Mouse (Mus musculus) MEL (cell line): ENCODE measurements at regions not wholly inside any gene's neighbourhood (a gene's known extent, or its start where the extent isn't known, plus 50 kb on each side); places are given as distances from the start of the nearest gene placed in this dataset.

Experiments used
- DNase-seq: peaks from one replicate; pipeline ENCODE4 v3.0.0; 2011; ENCODE audit warnings: low read depth, low spot score
- H3K27ac ChIP-seq: 2 replicates; pipeline ENCODE4 v1.5.1; 2012; ENCODE audit warnings: low read depth, mild to moderate bottlenecking, control low read depth, low read length, moderate library complexity; ENCODE audit not compliant: control insufficient read depth
- H3K27me3 ChIP-seq, 2 experiments: fragments of 150-350 bp in 1 of 2; sonication (generic) in 1 of 2; 2 replicates each; pipeline ENCODE4 v1.6.1; 2012; ENCODE audit warnings: low read length in 2 of 2, mild to moderate bottlenecking in 2 of 2, improper control_type of control experiment in 1 of 2, moderate library complexity in 1 of 2; ENCODE audit not compliant: insufficient read depth in 2 of 2, control insufficient read depth in 1 of 2
- H3K36me3 ChIP-seq, 2 experiments: 2 replicates each; pipeline ENCODE4 v1.6.1; 2012 to 2014; ENCODE audit warnings: low read length in 2 of 2, improper control_type of control experiment in 1 of 2, inconsistent platforms in 1 of 2, mild to moderate bottlenecking in 1 of 2; ENCODE audit not compliant: insufficient read depth in 2 of 2, control insufficient read depth in 1 of 2
- H3K4me1 ChIP-seq, 2 experiments: fragments of 150-350 bp in 1 of 2; sonication (generic) in 1 of 2; 2 replicates each; pipeline ENCODE4 v1.6.1; 2012; ENCODE audit warnings: low read length in 2 of 2, improper control_type of control experiment in 1 of 2, mild to moderate bottlenecking in 1 of 2; ENCODE audit not compliant: insufficient read depth in 2 of 2, control insufficient read depth in 1 of 2
- H3K4me3 ChIP-seq, 2 experiments: fragments of 150-350 bp in 1 of 2; sonication (generic) in 1 of 2; 2 replicates each; pipeline ENCODE4 v1.5.1; 2012; ENCODE audit warnings: low read depth in 2 of 2, low read length in 2 of 2, mild to moderate bottlenecking in 2 of 2, moderate library complexity in 2 of 2, control low read depth in 1 of 2, improper control_type of control experiment in 1 of 2; ENCODE audit not compliant: control insufficient read depth in 1 of 2, insufficient read depth in 1 of 2
- H3K79me2 ChIP-seq: 2 replicates; pipeline ENCODE4 v1.6.1; 2012; ENCODE audit warnings: mild to moderate bottlenecking, low read length, moderate library complexity; ENCODE audit not compliant: control insufficient read depth, poor library complexity, insufficient read depth
- H3K9ac ChIP-seq: 2 replicates; pipeline ENCODE4 v1.6.1; 2012; ENCODE audit warnings: low read depth, mild to moderate bottlenecking, control low read depth, low read length, moderate library complexity; ENCODE audit not compliant: control insufficient read depth, poor library complexity, severe bottlenecking
- H3K9me3 ChIP-seq: fragments of 150-350 bp; sonication (generic); replicated peaks from 2 replicates; pipeline ENCODE4 v1.6.1; 2012; ENCODE audit warnings: mild to moderate bottlenecking, low read length, improper control_type of control experiment, moderate library complexity; ENCODE audit not compliant: insufficient read depth
- CHD1 ChIP-seq: IDR thresholded peaks from 2 replicates; pipeline ENCODE4 v1.6.1; 2012; ENCODE audit warnings: low read depth, mild to moderate bottlenecking, inconsistent platforms, low read length, improper control_type of control experiment
- ELF1 ChIP-seq: IDR thresholded peaks from 2 replicates; pipeline ENCODE4 v1.6.1; 2014; ENCODE audit warnings: low read depth, mild to moderate bottlenecking, inconsistent platforms, low read length, improper control_type of control experiment, moderate library complexity
- EP300 ChIP-seq, 2 experiments: IDR thresholded peaks; 2 replicates each; pipeline ENCODE4 v1.6.1; 2011; ENCODE audit warnings: improper control_type of control experiment in 2 of 2, low read length in 2 of 2, low read depth in 1 of 2, mild to moderate bottlenecking in 1 of 2
- ETS1 ChIP-seq: IDR thresholded peaks from 2 replicates; pipeline ENCODE4 v1.6.1; 2012; ENCODE audit warnings: low read depth, mild to moderate bottlenecking, inconsistent platforms, low read length, improper control_type of control experiment, moderate library complexity
- GABPA ChIP-seq: IDR thresholded peaks from 2 replicates; pipeline ENCODE4 v1.6.1; 2012; ENCODE audit warnings: low read depth, mild to moderate bottlenecking, inconsistent platforms, low read length, improper control_type of control experiment, moderate library complexity
- GATA1 ChIP-seq: IDR thresholded peaks from 2 replicates; pipeline ENCODE4 v1.6.1; 2011; ENCODE audit warnings: low read depth, low read length, improper control_type of control experiment
- HCFC1 ChIP-seq: IDR thresholded peaks from 2 replicates; pipeline ENCODE4 v1.6.1; 2012; ENCODE audit warnings: low read depth, mild to moderate bottlenecking, inconsistent platforms, low read length, improper control_type of control experiment, moderate library complexity
- MAZ ChIP-seq: IDR thresholded peaks from 2 replicates; pipeline ENCODE4 v1.6.1; 2012; ENCODE audit warnings: low read depth, mild to moderate bottlenecking, inconsistent platforms, low read length, improper control_type of control experiment
- RAD21 ChIP-seq: IDR thresholded peaks from 2 replicates; pipeline ENCODE4 v1.6.1; 2011; ENCODE audit warnings: mild to moderate bottlenecking, low read depth, low read length, improper control_type of control experiment
- SIN3A ChIP-seq: IDR thresholded peaks from 2 replicates; pipeline ENCODE4 v1.6.1; 2012; ENCODE audit warnings: low read length, improper control_type of control experiment, inconsistent platforms
- TCF12 ChIP-seq: IDR thresholded peaks from 2 replicates; pipeline ENCODE4 v1.6.1; 2014; ENCODE audit warnings: low read depth, mild to moderate bottlenecking, inconsistent platforms, low read length, improper control_type of control experiment, moderate library complexity
- USF1 ChIP-seq: IDR thresholded peaks from 2 replicates; pipeline ENCODE4 v1.6.1; 2014; ENCODE audit warnings: low read depth, mild to moderate bottlenecking, inconsistent platforms, low read length, improper control_type of control experiment, moderate library complexity
- USF2 ChIP-seq, 2 experiments: IDR thresholded peaks; 2 replicates each; pipeline ENCODE4 v1.6.1; 2011 to 2012; ENCODE audit warnings: improper control_type of control experiment in 2 of 2, low read length in 2 of 2, borderline replicate concordance in 1 of 2, inconsistent platforms in 1 of 2, low read depth in 1 of 2, mild to moderate bottlenecking in 1 of 2; ENCODE audit not compliant: insufficient read depth in 1 of 2
- ZKSCAN1 ChIP-seq: IDR thresholded peaks from 2 replicates; pipeline ENCODE4 v1.6.1; 2012; ENCODE audit warnings: low read depth, mild to moderate bottlenecking, inconsistent platforms, low read length, improper control_type of control experiment, moderate library complexity
- ZMIZ1 ChIP-seq: IDR thresholded peaks from 2 replicates; pipeline ENCODE4 v1.6.1; 2012; ENCODE audit warnings: low read depth, mild to moderate bottlenecking, inconsistent platforms, low read length, improper control_type of control experiment, moderate library complexity
- ZNF384 ChIP-seq: IDR thresholded peaks from 2 replicates; pipeline ENCODE4 v1.6.1; 2012; ENCODE audit warnings: low read depth, mild to moderate bottlenecking, inconsistent platforms, low read length, improper control_type of control experiment

- H3K27me3 ChIP-seq = no peaks in the 10 kb centered on the region
- no peak for DNase-seq
- no peak for TF ChIP-seq GATA1
- TF ChIP-seq ZNF384 = no peak
- TF ChIP-seq ZMIZ1 = no peak
- TF ChIP-seq RAD21 = no peak
- TF ChIP-seq HCFC1 = no peak
- TF ChIP-seq SIN3A = no peak
- no peak for TF ChIP-seq ELF1
- TF ChIP-seq EP300 (IDR thresholded peaks at IDR 0.05; ENCODE audit: low read depth in 1 of 2, low read length in 2 of 2) = no peak
- TF ChIP-seq TCF12 = no peak
- no peak for TF ChIP-seq ETS1
- no peak for TF ChIP-seq MAZ
- no peak for TF ChIP-seq GABPA
- no peak for TF ChIP-seq CHD1
- no peak overlapping the region for H3K4me3 ChIP-seq
- H3K36me3 ChIP-seq = no peaks in the 10 kb centered on the region
- no peak overlapping the region for H3K27ac ChIP-seq
- H3K4me1 ChIP-seq = no peaks in the 10 kb centered on the region
- H3K9ac ChIP-seq = no peak overlapping the region
- no peaks in the 10 kb centered on the region for H3K9me3 ChIP-seq
- H3K79me2 ChIP-seq = no peaks in the 10 kb centered on the region
Measured at GRCm38 (mm10) chr10:96848496-96848895, 231.7 kb downstream of the Btg1 start.

DNA sequence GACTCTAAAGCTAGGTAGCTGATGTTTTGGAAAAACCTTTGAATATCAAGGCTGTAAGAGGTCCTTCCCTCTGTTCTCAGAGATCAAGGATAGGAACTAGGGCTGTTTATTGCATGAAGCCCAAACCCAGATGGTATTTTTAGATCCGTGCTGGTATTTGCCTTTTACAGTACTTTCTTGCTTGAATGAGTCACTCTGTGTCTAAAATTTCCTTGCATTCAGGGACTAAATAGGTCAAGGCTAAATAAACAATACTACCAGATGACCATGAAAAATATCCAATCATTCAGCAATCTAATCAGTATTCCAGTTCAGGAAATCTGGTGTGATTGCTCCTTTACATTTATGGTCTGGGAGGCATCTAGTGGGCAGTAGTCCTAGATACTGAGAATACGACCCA, 243.6 kb downstream of the Btg1 start:
- Histone ChIP-seq H3K9me3 (no peaks in the 10 kb centered on the region), H3K27ac (no peak overlapping the region), H3K9ac (no peak overlapping the region), H3K4me1 (no peaks in the 10 kb centered on the region), H3K27me3 (no peaks in the 10 kb centered on the region), H3K36me3 (no peaks in the 10 kb centered on the region), H3K79me2 (no peaks in the 10 kb centered on the region), H3K4me3 (no peak overlapping the region)
- DNase-seq = no peak
- TF ChIP-seq USF2 (IDR thresholded peaks at IDR 0.05; ENCODE audit: borderline replicate concordance in 1 of 2, insufficient read depth in 1 of 2, low read depth in 1 of 2, low read length in 2 of 2) (no peak), ZMIZ1 (no peak), SIN3A (no peak), USF1 (no peak), ZKSCAN1 (no peak)
